Mouse (Mus musculus): ENCODE data around the gene AI481877. TPM values are rescaled to one million over a fixed set of nuclear protein-coding genes. Genes with fewer than 3 reads are reported as not detected.
A peak's percentile ranks its signal among the peaks of the same experiment; 100 is the strongest.

The AI481877 gene
- polyA plus RNA-seq, 1 experiment = not detected

- WGBS = 48% methylated on average over 13 of the region's 13 CpGs
These were observed 102.2 kb downstream of the AI481877 start for GRCm38 (mm10) chr4:59036490-59037127.

DNA sequence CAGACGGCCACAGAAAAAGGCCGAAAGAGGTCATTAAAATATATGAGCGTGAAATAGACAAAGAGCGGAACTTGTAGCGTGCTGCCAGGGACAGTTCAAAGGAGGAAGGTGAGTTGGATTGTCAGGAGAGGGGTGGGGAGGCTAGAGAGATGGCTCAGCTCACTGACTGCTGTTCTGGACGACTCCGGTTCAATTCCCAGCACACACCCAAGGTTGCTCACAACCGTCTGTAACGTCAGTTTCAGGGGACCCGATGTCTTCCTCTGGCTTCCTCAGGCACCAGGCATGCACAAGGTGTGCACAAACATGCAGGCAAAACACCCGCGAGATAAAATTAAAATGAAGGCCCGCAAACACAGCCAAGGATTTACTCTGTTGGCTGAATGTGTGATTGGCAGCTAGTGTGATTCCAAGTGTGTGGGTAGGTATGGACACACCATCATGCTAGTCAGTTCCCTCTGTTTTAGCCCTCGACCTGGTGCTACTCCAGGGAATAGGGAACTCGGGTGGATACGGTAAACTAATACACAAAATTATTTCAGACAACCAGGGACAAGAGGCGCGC lies 102.9 kb downstream of the AI481877 start:
- peak overlapping the region; percentile 73 for H3K4me3 ChIP-seq (replicated peaks; ENCODE audit: insufficient read depth, low read depth, low read length)
- peak in 1 of 2 experiments; percentile 7 for DNase-seq
- TF ChIP-seq POLR2A (IDR thresholded peaks at IDR 0.05; ENCODE audit: borderline replicate concordance, insufficient read depth, low read length) (no peak), CTCF (IDR thresholded peaks at IDR 0.05; ENCODE audit: borderline replicate concordance, insufficient read depth, low read depth, low read length) (no peak)
- 44% methylated on average over 18 of the region's 18 CpGs for WGBS
- no peaks in the 10 kb centered on the region; the same call in 1 of the 2 replicates for H3K4me1 ChIP-seq (ENCODE audit: control insufficient read depth, insufficient read depth, low read length)
- H3K27me3 ChIP-seq (ENCODE audit: control insufficient read depth, insufficient read depth, low read length) = no peaks in the 10 kb centered on the region
- peak overlapping the region; percentile 64; the same call in 1 of the 2 replicates for H3K27ac ChIP-seq (ENCODE audit: insufficient read depth, low read length)

More at GRCm38 (mm10) chr4:59036490-59037127, 102.2 kb downstream of the AI481877 start:
- peak; percentile 73 to 76 for DNase-seq
- TF ChIP-seq CTCF (IDR thresholded peaks at IDR 0.05; ENCODE audit: borderline replicate concordance, insufficient read depth, low read depth, low read length) = peak; percentile 59
- TF ChIP-seq POLR2A (IDR thresholded peaks at IDR 0.05; ENCODE audit: borderline replicate concordance, insufficient read depth, low read length) = no peak
- no peak overlapping the region for H3K27ac ChIP-seq (ENCODE audit: insufficient read depth, low read length)
- H3K4me1 ChIP-seq (ENCODE audit: control insufficient read depth, insufficient read depth, low read length) = no peaks in the 10 kb centered on the region; the same call in 1 of the 2 replicates
- H3K27me3 ChIP-seq (ENCODE audit: control insufficient read depth, insufficient read depth, low read length) = no peaks in the 10 kb centered on the region
- H3K4me3 ChIP-seq (replicated peaks; ENCODE audit: insufficient read depth, low read depth, low read length) = no peak overlapping the region

DNA sequence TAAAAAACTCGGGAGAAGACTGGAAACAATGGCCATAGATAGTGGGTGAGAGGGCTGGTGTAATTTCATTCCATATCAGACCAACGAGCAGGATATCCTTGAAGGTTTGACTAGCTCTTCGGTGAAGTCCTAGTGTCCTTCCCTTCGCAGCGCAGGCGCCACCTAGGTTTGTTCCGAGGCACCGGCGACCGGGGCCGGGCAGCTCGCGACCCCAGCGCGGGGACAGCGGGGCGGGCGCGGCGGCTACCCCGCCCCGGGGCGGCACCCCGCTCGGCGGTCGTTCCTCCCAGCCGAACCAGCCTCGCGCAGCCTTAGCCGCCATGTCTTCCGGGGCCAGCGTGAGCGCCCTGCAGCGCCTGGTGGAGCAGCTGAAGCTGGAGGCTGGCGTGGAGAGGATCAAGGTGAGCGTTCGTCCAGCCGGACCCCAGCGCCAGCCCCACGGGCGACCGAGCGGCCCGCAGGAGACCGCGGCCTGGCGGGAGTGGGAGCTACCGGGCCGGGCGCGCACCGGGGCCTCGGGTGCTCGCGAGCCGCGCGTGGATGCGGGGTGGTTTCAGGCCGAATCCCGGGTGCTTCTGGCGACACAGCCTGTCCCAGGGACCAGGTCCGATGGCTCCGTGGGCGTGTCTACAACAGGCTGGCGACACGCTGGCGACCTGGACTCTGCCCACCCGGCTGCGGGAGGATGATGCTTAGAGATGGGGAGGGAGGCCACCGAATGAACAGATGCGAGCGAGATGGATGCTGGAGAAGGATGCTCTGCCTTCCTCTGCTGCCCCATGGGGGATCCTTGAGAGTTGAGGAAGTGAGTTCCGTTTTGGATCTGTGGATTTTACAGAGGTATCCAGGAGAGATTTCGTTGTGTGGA lies 103.6 kb downstream of the AI481877 start, which contains the start of gene Gng10:
Gng10 (plus strand) TSS at position 171 of the 868 bp plus-strand sequence.
- H3K27me3 ChIP-seq (ENCODE audit: control insufficient read depth, insufficient read depth, low read length) = no peaks in the 10 kb centered on the region
- peak within 1 kb of the TSS; percentile 64 for H3K27ac ChIP-seq (ENCODE audit: insufficient read depth, low read length)
- DNase-seq = peak; percentile 72 to 78
- WGBS = 4% methylated on average over 76 of the region's 76 CpGs
- no peak for TF ChIP-seq POLR2A (IDR thresholded peaks at IDR 0.05; ENCODE audit: borderline replicate concordance, insufficient read depth, low read length)
- no peak for TF ChIP-seq CTCF (IDR thresholded peaks at IDR 0.05; ENCODE audit: borderline replicate concordance, insufficient read depth, low read depth, low read length)
- no peaks in the 10 kb centered on the region; the same call in 1 of the 2 replicates for H3K4me1 ChIP-seq (ENCODE audit: control insufficient read depth, insufficient read depth, low read length)
- H3K4me3 ChIP-seq (replicated peaks; ENCODE audit: insufficient read depth, low read depth, low read length) = peak within 1 kb of the TSS; percentile 73

GRCm38 (mm10) chr4:59034325-59034917 lies 104.4 kb downstream of the AI481877 start:
- WGBS = 74% methylated on average over 10 of the region's 10 CpGs
- Histone ChIP-seq H3K27me3 (ENCODE audit: control insufficient read depth, insufficient read depth, low read length) (no peaks in the 10 kb centered on the region), H3K4me1 (ENCODE audit: control insufficient read depth, insufficient read depth, low read length) (no peaks in the 10 kb centered on the region; the same call in 1 of the 2 replicates), H3K4me3 (replicated peaks; ENCODE audit: insufficient read depth, low read depth, low read length) (peak overlapping the region; percentile 73), H3K27ac (ENCODE audit: insufficient read depth, low read length) (no peak overlapping the region)
- TF ChIP-seq POLR2A (IDR thresholded peaks at IDR 0.05; ENCODE audit: borderline replicate concordance, insufficient read depth, low read length) (no peak), CTCF (IDR thresholded peaks at IDR 0.05; ENCODE audit: borderline replicate concordance, insufficient read depth, low read depth, low read length) (no peak)
- DNase-seq = peak; percentile 22 to 23

DNA sequence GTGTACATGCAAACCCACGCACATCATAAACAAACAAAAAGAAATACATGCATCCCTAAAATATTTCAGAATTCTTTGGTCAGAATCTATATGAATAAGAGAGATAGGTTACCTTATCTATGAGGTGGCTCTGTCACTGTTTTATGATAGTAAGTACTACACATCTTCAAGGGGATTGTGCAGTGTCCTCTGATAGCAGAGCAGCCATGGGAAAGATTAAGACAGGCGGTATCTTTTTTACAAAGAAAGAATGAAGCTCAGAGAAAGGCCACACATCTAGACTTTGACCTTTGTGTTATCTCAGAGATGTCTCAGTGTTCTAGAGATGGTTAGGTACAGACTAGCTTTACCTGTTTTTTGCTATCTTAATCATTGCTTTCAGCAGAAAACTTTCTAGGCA lies 121.9 kb downstream of the AI481877 start:
- Histone ChIP-seq H3K27me3 (ENCODE audit: control insufficient read depth, insufficient read depth, low read length) (no peaks in the 10 kb centered on the region), H3K4me3 (replicated peaks; ENCODE audit: insufficient read depth, low read depth, low read length) (no peak overlapping the region), H3K27ac (ENCODE audit: insufficient read depth, low read length) (no peak overlapping the region), H3K4me1 (ENCODE audit: control insufficient read depth, insufficient read depth, low read length) (no peaks in the 10 kb centered on the region)
- TF ChIP-seq CTCF (IDR thresholded peaks at IDR 0.05; ENCODE audit: borderline replicate concordance, insufficient read depth, low read depth, low read length) = no peak
- no peak for TF ChIP-seq POLR2A (IDR thresholded peaks at IDR 0.05; ENCODE audit: borderline replicate concordance, insufficient read depth, low read length)
- DNase-seq = no peak
- WGBS = 93% methylated on average over 2 of the region's 2 CpGs

DNA sequence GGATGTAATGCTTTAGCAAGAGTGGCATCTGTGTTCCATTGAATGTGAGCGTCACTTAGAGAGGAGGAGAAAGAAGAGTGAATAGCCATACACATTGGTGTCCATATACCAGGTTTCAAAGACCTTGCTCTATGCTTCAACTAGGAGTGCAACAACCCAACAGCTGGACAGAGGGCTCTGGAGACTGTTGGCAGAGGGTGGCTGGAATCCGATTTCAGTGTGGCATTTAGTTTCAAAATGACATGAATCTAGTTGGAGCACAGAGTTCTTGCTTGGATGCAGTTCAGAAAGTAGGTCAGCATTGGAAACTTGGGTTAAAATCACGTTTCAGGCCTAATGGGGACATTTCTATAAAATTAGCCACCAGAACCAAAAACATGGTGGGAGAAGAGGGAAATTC lies 123.6 kb downstream of the AI481877 start:
- 63% methylated on average over 3 of the region's 3 CpGs for WGBS
- Histone ChIP-seq H3K27ac (ENCODE audit: insufficient read depth, low read length) (no peak overlapping the region), H3K4me3 (replicated peaks; ENCODE audit: insufficient read depth, low read depth, low read length) (no peak overlapping the region), H3K27me3 (ENCODE audit: control insufficient read depth, insufficient read depth, low read length) (no peaks in the 10 kb centered on the region), H3K4me1 (ENCODE audit: control insufficient read depth, insufficient read depth, low read length) (no peaks in the 10 kb centered on the region; the same call in 1 of the 2 replicates)
- TF ChIP-seq CTCF (IDR thresholded peaks at IDR 0.05; ENCODE audit: borderline replicate concordance, insufficient read depth, low read depth, low read length) = no peak
- TF ChIP-seq POLR2A (IDR thresholded peaks at IDR 0.05; ENCODE audit: borderline replicate concordance, insufficient read depth, low read length) = no peak
- no peak for DNase-seq

DNA sequence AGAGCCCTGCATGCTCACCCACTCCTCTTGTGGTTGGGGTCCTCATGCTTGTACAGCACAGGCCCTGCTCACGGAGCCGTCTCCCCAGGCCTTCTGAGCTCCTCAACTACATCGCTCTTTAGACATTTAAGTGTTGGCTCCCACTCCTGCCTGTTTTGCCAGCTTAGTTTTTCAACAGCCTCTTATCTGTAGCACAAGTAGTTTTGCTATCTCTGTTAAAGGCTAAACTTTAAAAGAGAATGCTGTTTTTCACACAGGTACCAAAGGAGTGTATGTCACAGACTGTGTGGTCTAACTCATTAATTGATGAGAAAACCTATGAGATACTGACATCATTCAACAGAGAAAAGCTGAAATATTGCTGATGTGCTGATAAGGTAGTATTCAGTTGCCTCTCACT lies 127.3 kb downstream of the AI481877 start:
- Histone ChIP-seq H3K4me3 (replicated peaks; ENCODE audit: insufficient read depth, low read depth, low read length) (no peak overlapping the region), H3K27me3 (ENCODE audit: control insufficient read depth, insufficient read depth, low read length) (no peaks in the 10 kb centered on the region), H3K27ac (ENCODE audit: insufficient read depth, low read length) (no peak overlapping the region), H3K4me1 (ENCODE audit: control insufficient read depth, insufficient read depth, low read length) (peaks cover 3% of the 10 kb centered on the region; the same call in 1 of the 2 replicates)
- DNase-seq = no peak
- WGBS = 37% methylated on average over 3 of the region's 3 CpGs
- no peak for TF ChIP-seq POLR2A (IDR thresholded peaks at IDR 0.05; ENCODE audit: borderline replicate concordance, insufficient read depth, low read length)
- TF ChIP-seq CTCF (IDR thresholded peaks at IDR 0.05; ENCODE audit: borderline replicate concordance, insufficient read depth, low read depth, low read length) = no peak
